Mouse (Mus musculus) urinary bladder, postnatal 25 days (tissue): ENCODE measurements around the gene Map3k21.
A peak's percentile ranks its signal among the peaks of the same experiment; 100 is the strongest.

Experiments used
- DNase-seq: peaks from one replicate; pipeline ENCODE4 v3.0.0; 2022; ENCODE audit warnings: low spot score

Map3k21 gene

GRCm38 (mm10) chr8:125910365-125911228 lies at the start of gene Map3k21:
TSS of gene Map3k21 (plus strand) at chr8:125910450.
- DNase-seq, result peak; percentile 21

- no peak for DNase-seq
Observed at GRCm38 (mm10) chr8:125866125-125866524, 44.1 kb upstream of the Map3k21 start.

- no peak for DNase-seq
Observed at GRCm38 (mm10) chr8:125868552-125868951, 41.7 kb upstream of the Map3k21 start.

GRCm38 (mm10) chr8:125869739-125870138 lies 40.5 kb upstream of the Map3k21 start:
- DNase-seq, result no peak

GRCm38 (mm10) chr8:125870179-125870702 lies 40.0 kb upstream of the Map3k21 start:
- no peak for DNase-seq

GRCm38 (mm10) chr8:125870821-125871321 lies 39.4 kb upstream of the Map3k21 start:
- DNase-seq, result peak; percentile 59

- DNase-seq, result no peak
Observed at GRCm38 (mm10) chr8:125872501-125873249, 37.6 kb upstream of the Map3k21 start.

GRCm38 (mm10) chr8:125873250-125873534 lies 37.1 kb upstream of the Map3k21 start:
- DNase-seq, result no peak

GRCm38 (mm10) chr8:125880447-125880846 lies 29.8 kb upstream of the Map3k21 start:
- no peak for DNase-seq

- DNase-seq, result no peak
Observed at GRCm38 (mm10) chr8:125887549-125887948, 22.7 kb upstream of the Map3k21 start.

GRCm38 (mm10) chr8:125889920-125890319 lies 20.3 kb upstream of the Map3k21 start:
- no peak for DNase-seq

GRCm38 (mm10) chr8:125897388-125897787 lies 12.9 kb upstream of the Map3k21 start:
- DNase-seq, result no peak

- DNase-seq, result no peak
Observed at GRCm38 (mm10) chr8:125897868-125898788, 12.1 kb upstream of the Map3k21 start, which contains the start of gene Pcnx2. TSS of gene Pcnx2 (minus strand) at chr8:125898317.

- peak; percentile 36 for DNase-seq
Observed at GRCm38 (mm10) chr8:125898899-125899298, 11.4 kb upstream of the Map3k21 start.

- DNase-seq, result no peak
Observed at GRCm38 (mm10) chr8:125901167-125901566, 9.1 kb upstream of the Map3k21 start.

- no peak for DNase-seq
Observed at GRCm38 (mm10) chr8:125902521-125902920, 7.7 kb upstream of the Map3k21 start.

- no peak for DNase-seq
Observed at GRCm38 (mm10) chr8:125905341-125905740, 4.9 kb upstream of the Map3k21 start.

- DNase-seq, result no peak
Observed at GRCm38 (mm10) chr8:125907311-125907710, 2.9 kb upstream of the Map3k21 start.

- peak; percentile 40 for DNase-seq
Observed at GRCm38 (mm10) chr8:125909661-125910364, 437 bp upstream of the Map3k21 start.

GRCm38 (mm10) chr8:125911229-125911580 lies 955 bp downstream of the Map3k21 start:
- DNase-seq, result no peak

GRCm38 (mm10) chr8:125913206-125913605 lies 3.0 kb downstream of the Map3k21 start:
- no peak for DNase-seq
